Mouse (Mus musculus) MEL-GATA-1-ER (cell line): ENCODE measurements around the gene Taf5l.
"Not testable (repeated sequence)": the region's sequence is repeated elsewhere in the genome, so short reads cannot be mapped to it uniquely, and the experiment has no call there.

ENCODE experiments used
- DNase-seq: peaks from one replicate; pipeline ENCODE4 v3.0.0-alpha.2; 2012; ENCODE audit warnings: low read depth; ENCODE audit errors: extremely low read depth

Gene Taf5l

GRCm38 (mm10) chr8:124014299-124014698 lies 6.9 kb downstream of the Taf5l start:
- DNase-seq, result not testable (repeated sequence)

GRCm38 (mm10) chr8:124011989-124012586 lies 9.1 kb downstream of the Taf5l start:
- no peak for DNase-seq

GRCm38 (mm10) chr8:124011580-124011979 lies 9.6 kb downstream of the Taf5l start:
- DNase-seq, result no peak

- DNase-seq, result no peak
Observed at GRCm38 (mm10) chr8:124007829-124008228, 13.4 kb downstream of the Taf5l start.

- no peak for DNase-seq
Observed at GRCm38 (mm10) chr8:124002546-124003108, 18.6 kb downstream of the Taf5l start.

GRCm38 (mm10) chr8:123999568-123999967 lies 21.6 kb downstream of the Taf5l start:
- no peak for DNase-seq

GRCm38 (mm10) chr8:123993997-123994396 lies 27.2 kb downstream of the Taf5l start:
- no peak for DNase-seq

- DNase-seq, result no peak
Observed at GRCm38 (mm10) chr8:123993597-123993996, 27.6 kb downstream of the Taf5l start.

- no peak for DNase-seq
Observed at GRCm38 (mm10) chr8:123992587-123992986, 28.6 kb downstream of the Taf5l start.

GRCm38 (mm10) chr8:123990277-123991049 lies 30.7 kb downstream of the Taf5l start:
- DNase-seq, result no peak

- no peak for DNase-seq
Observed at GRCm38 (mm10) chr8:123989128-123989527, 32.1 kb downstream of the Taf5l start.

GRCm38 (mm10) chr8:123988605-123989038 lies 32.6 kb downstream of the Taf5l start:
- DNase-seq, result peak; percentile 100

GRCm38 (mm10) chr8:123982826-123983400 lies 38.3 kb downstream of the Taf5l start, which contains the start of gene Abcb10:
Abcb10 (minus strand) TSS chr8:123983122.
- peak; percentile 78 for DNase-seq

- no peak for DNase-seq
Observed at GRCm38 (mm10) chr8:123982291-123982793, 38.9 kb downstream of the Taf5l start.

- no peak for DNase-seq
Observed at GRCm38 (mm10) chr8:123981674-123982073, 39.5 kb downstream of the Taf5l start.

GRCm38 (mm10) chr8:123980239-123980638 lies 41.0 kb downstream of the Taf5l start:
- DNase-seq, result no peak

GRCm38 (mm10) chr8:123978926-123979325 lies 42.3 kb downstream of the Taf5l start:
- peak; percentile 82 for DNase-seq

GRCm38 (mm10) chr8:123978166-123978838 lies 42.9 kb downstream of the Taf5l start:
- DNase-seq, result no peak

GRCm38 (mm10) chr8:123977499-123977898 lies 43.7 kb downstream of the Taf5l start:
- no peak for DNase-seq

GRCm38 (mm10) chr8:123973495-123973894 lies 47.7 kb downstream of the Taf5l start:
- no peak for DNase-seq

GRCm38 (mm10) chr8:123966896-123967295 lies 54.3 kb downstream of the Taf5l start:
- DNase-seq, result no peak
